Mouse (Mus musculus): ENCODE measurements around the gene Slc3a1. TPM values are rescaled to one million over a fixed set of nuclear protein-coding genes. Genes with fewer than 3 reads are reported as not detected.
A peak's percentile ranks its signal among the peaks of the same experiment; 100 is the strongest.

Gene Slc3a1
- polyA plus RNA-seq, 1 experiment from 2014 or later = 0.09 TPM

DNA sequence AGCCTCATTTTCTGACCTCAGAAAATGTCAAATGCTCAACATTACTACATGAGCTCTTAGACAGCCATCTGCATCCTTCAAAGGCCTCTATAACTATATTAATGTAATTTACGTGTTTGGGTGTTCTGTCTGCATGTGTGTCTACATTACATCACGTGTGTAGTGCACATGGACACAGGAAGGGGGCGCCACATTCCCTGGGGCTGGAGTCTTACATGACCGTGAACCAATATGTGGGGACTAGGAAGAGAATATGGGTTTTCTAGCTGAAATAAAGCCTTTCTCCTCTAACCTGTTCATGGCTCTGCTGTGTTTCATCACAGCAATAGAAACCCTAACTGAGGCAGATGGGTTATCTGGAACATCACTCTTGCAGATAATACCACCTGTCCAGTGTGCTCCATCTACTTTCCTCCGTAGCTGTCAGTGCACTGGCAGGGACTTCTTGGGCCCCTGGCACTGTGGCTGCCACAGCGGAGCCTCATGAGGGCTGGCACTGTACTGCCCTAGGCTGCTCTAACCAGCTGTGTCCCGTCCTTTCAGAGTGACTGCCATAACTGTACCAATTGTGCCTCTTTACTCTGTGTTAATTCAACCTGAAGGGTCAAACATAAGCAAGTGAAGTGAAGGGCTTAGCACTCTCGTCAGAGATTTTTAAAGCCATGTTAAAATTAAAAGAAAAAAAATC lies 43.1 kb downstream of the Slc3a1 start:
- no peak overlapping the region for H3K9ac ChIP-seq (ENCODE audit: low read depth, low read length)
- peaks cover 45% of the 10 kb centered on the region for H3K36me3 ChIP-seq (ENCODE audit: control insufficient read depth, insufficient read depth, low read length)
- H3K4me3 ChIP-seq (ENCODE audit: low read length) = no peak overlapping the region
- H3K9me3 ChIP-seq (ENCODE audit: control insufficient read depth, low read length) = no peaks in the 10 kb centered on the region
- no peak overlapping the region for H3K4me2 ChIP-seq (ENCODE audit: low read length)
- 0 out of 2 replicates have a peak, but pooled peaks have one; percentile 34 for ATAC-seq
- H3K27ac ChIP-seq (ENCODE audit: low read depth, low read length) = no peak overlapping the region
- H3K27me3 ChIP-seq (replicated peaks; ENCODE audit: control insufficient read depth, insufficient read depth, low read length) = no peaks in the 10 kb centered on the region
- 85% methylated on average over 8 of the region's 8 CpGs for WGBS
- no peaks in the 10 kb centered on the region; the same call in none of the 2 replicates for H3K4me1 ChIP-seq (ENCODE audit: control insufficient read depth, insufficient read depth, low read depth, low read length)

DNA sequence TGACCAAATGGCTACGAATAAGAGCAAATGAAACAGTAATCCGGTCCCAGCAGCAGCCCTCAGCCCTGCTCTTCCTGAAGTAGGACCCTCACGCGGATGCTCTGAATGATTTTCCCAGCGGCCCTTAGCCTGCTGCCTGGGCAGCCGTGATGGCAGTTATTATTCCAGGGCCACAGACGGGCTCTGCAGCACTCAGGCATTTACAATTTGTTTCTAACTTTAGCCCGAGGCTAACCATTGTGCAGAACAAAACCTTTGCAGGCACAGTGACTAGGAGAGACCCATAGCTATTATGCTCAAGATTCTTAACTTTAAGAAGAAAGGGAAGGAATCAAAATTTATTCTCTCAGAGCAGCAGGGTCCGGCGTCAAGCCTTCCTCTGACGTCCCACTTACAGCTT lies 44.2 kb downstream of the Slc3a1 start:
- Histone ChIP-seq H3K27me3 (replicated peaks; ENCODE audit: control insufficient read depth, insufficient read depth, low read length) (no peaks in the 10 kb centered on the region), H3K9me3 (ENCODE audit: control insufficient read depth, low read length) (no peaks in the 10 kb centered on the region), H3K9ac (ENCODE audit: low read depth, low read length) (no peak overlapping the region), H3K4me2 (ENCODE audit: low read length) (no peak overlapping the region), H3K4me1 (ENCODE audit: control insufficient read depth, insufficient read depth, low read depth, low read length) (no peaks in the 10 kb centered on the region; the same call in none of the 2 replicates), H3K4me3 (ENCODE audit: low read length) (no peak overlapping the region), H3K36me3 (ENCODE audit: control insufficient read depth, insufficient read depth, low read length) (peaks cover 46% of the 10 kb centered on the region), H3K27ac (ENCODE audit: low read depth, low read length) (no peak overlapping the region)
- 33% methylated on average over 11 of the region's 11 CpGs for WGBS
- peak; percentile 6; the same call in 1 of the 2 replicates for ATAC-seq

DNA sequence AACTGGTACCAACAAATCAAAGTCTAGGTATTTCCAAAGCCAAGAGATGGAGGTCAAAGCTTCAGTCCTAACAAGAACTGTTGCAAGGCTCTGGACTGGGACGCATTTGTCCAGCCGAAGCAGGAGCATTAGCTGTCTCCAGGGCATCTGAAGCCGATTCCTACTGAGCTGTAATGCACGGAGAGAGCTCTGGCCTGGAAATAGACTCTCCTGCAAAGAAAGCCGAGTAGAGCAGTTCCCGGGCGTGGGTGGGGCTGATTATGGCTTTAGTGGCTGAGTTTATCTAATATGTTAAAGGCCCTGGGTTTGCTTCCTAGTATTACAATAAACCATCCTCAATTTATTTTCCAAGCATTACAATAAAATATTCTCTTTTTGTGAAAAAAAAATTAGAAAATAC lies 45.0 kb downstream of the Slc3a1 start:
- Histone ChIP-seq H3K4me1 (ENCODE audit: control insufficient read depth, insufficient read depth, low read depth, low read length) (no peaks in the 10 kb centered on the region; the same call in none of the 2 replicates), H3K27me3 (replicated peaks; ENCODE audit: control insufficient read depth, insufficient read depth, low read length) (no peaks in the 10 kb centered on the region), H3K9me3 (ENCODE audit: control insufficient read depth, low read length) (no peaks in the 10 kb centered on the region), H3K9ac (ENCODE audit: low read depth, low read length) (no peak overlapping the region), H3K36me3 (ENCODE audit: control insufficient read depth, insufficient read depth, low read length) (peaks cover 50% of the 10 kb centered on the region), H3K4me2 (ENCODE audit: low read length) (no peak overlapping the region), H3K27ac (ENCODE audit: low read depth, low read length) (no peak overlapping the region), H3K4me3 (ENCODE audit: low read length) (no peak overlapping the region)
- no peak for ATAC-seq
- 54% methylated on average over 7 of the region's 7 CpGs for WGBS

DNA sequence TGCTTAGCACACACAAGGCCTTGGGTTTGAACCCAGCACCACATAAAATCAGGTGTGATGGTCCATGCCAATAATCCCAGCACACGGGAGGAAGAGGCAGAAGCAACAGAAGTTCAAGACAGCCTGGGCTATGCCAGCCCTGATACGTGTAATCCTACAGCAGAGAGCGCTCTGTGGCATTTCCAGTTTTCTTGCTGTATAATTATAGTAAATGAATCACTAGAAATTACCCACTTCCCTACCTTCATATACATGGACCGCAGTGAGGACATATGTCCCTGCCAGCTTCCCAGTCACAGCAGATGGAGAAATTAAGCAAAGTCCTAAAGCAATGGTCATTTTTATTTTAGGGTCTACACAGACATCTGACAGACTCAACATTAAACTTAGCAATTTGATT lies 45.9 kb downstream of the Slc3a1 start:
- WGBS = 92% methylated on average over 4 of the region's 4 CpGs
- no peak overlapping the region for H3K9ac ChIP-seq (ENCODE audit: low read depth, low read length)
- no peak overlapping the region for H3K4me3 ChIP-seq (ENCODE audit: low read length)
- no peak for ATAC-seq
- no peaks in the 10 kb centered on the region; the same call in none of the 2 replicates for H3K4me1 ChIP-seq (ENCODE audit: control insufficient read depth, insufficient read depth, low read depth, low read length)
- no peaks in the 10 kb centered on the region for H3K9me3 ChIP-seq (ENCODE audit: control insufficient read depth, low read length)
- H3K27ac ChIP-seq (ENCODE audit: low read depth, low read length) = no peak overlapping the region
- no peak overlapping the region for H3K4me2 ChIP-seq (ENCODE audit: low read length)
- H3K27me3 ChIP-seq (replicated peaks; ENCODE audit: control insufficient read depth, insufficient read depth, low read length) = no peaks in the 10 kb centered on the region
- H3K36me3 ChIP-seq (ENCODE audit: control insufficient read depth, insufficient read depth, low read length) = peaks cover 47% of the 10 kb centered on the region

DNA sequence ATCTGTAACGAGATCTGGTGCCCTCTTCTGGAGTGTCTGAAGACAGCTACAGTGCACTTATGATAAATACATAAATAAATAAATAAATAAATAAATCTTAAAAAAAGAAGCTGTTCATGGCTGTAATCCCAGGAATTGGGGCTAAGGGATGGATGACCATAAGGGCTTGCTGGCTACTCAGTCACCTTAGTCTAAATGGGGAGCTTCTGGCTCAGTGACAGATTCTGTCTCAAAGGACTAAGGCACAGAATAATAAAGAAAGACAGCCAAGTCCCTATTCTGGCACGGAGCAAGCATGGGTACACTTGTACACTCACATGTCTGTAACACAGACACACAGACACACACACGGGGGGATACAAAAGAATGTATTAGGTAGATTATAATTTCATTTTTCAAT lies 51.1 kb downstream of the Slc3a1 start:
- H3K36me3 ChIP-seq (ENCODE audit: control insufficient read depth, insufficient read depth, low read length) = peaks cover 30% of the 10 kb centered on the region
- no peak overlapping the region for H3K4me3 ChIP-seq (ENCODE audit: low read length)
- no peak overlapping the region for H3K9ac ChIP-seq (ENCODE audit: low read depth, low read length)
- WGBS = 84% methylated on average over 3 of the region's 3 CpGs
- no peak for ATAC-seq
- H3K4me1 ChIP-seq (ENCODE audit: control insufficient read depth, insufficient read depth, low read depth, low read length) = no peaks in the 10 kb centered on the region
- H3K9me3 ChIP-seq (ENCODE audit: control insufficient read depth, low read length) = no peaks in the 10 kb centered on the region
- H3K27me3 ChIP-seq (replicated peaks; ENCODE audit: control insufficient read depth, insufficient read depth, low read length) = no peaks in the 10 kb centered on the region
- H3K4me2 ChIP-seq (ENCODE audit: low read length) = no peak overlapping the region
- H3K27ac ChIP-seq (ENCODE audit: low read depth, low read length) = no peak overlapping the region

DNA sequence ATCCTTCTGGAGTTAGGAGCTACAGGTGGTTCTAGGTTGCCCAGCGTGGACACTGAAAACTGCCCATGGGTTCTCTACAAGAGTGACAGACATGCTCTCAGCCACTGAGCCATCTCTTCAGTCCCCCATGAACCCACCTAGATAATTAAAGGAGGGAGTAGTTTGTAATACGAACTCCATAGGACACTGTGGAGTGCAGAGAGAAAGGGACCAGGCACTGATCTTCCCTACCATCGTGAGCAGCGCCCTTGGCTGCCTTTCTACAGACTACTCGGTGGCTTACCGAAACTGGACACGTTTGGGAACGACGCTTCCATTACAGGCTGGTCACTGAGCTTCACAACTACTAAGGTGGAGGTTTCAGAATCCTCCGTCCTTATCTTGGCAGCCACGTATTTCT lies 52.6 kb downstream of the Slc3a1 start:
- H3K4me1 ChIP-seq (ENCODE audit: control insufficient read depth, insufficient read depth, low read depth, low read length) = no peaks in the 10 kb centered on the region
- H3K36me3 ChIP-seq (ENCODE audit: control insufficient read depth, insufficient read depth, low read length) = peaks cover 29% of the 10 kb centered on the region
- ATAC-seq = no peak
- no peak overlapping the region for H3K4me2 ChIP-seq (ENCODE audit: low read length)
- H3K4me3 ChIP-seq (ENCODE audit: low read length) = no peak overlapping the region
- no peaks in the 10 kb centered on the region for H3K9me3 ChIP-seq (ENCODE audit: control insufficient read depth, low read length)
- no peak overlapping the region for H3K9ac ChIP-seq (ENCODE audit: low read depth, low read length)
- no peaks in the 10 kb centered on the region for H3K27me3 ChIP-seq (replicated peaks; ENCODE audit: control insufficient read depth, insufficient read depth, low read length)
- no peak overlapping the region for H3K27ac ChIP-seq (ENCODE audit: low read depth, low read length)
- 94% methylated on average over 11 of the region's 11 CpGs for WGBS

DNA sequence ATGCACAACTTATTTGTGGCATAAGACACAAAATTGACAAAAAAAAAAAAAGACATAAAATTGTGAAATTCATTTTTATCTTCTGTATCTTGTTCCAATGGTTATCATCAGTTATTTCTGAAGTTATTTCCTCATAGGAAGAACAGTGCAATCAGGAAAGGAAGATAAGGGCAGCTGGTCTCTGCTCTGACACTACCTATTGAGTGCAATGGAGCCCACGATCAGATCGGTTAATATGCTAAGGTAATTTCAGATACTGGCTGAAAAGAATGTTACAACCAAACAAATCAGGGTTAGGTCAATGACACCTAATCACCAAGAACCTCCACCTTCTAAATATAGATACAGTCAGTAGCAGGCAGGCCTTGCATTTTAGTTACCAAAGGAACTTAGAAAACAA lies 57.2 kb downstream of the Slc3a1 start:
- H3K27me3 ChIP-seq (replicated peaks; ENCODE audit: control insufficient read depth, insufficient read depth, low read length) = no peaks in the 10 kb centered on the region
- no peak for ATAC-seq
- H3K27ac ChIP-seq (ENCODE audit: low read depth, low read length) = no peak overlapping the region
- no peak overlapping the region for H3K4me3 ChIP-seq (ENCODE audit: low read length)
- peaks cover 13% of the 10 kb centered on the region for H3K4me1 ChIP-seq (ENCODE audit: control insufficient read depth, insufficient read depth, low read depth, low read length)
- no peak overlapping the region for H3K9ac ChIP-seq (ENCODE audit: low read depth, low read length)
- peaks cover 8% of the 10 kb centered on the region; the same call in 1 of the 2 replicates for H3K36me3 ChIP-seq (ENCODE audit: control insufficient read depth, insufficient read depth, low read length)
- WGBS = 93% methylated on average over 2 of the region's 2 CpGs
- no peaks in the 10 kb centered on the region for H3K9me3 ChIP-seq (ENCODE audit: control insufficient read depth, low read length)
- no peak overlapping the region for H3K4me2 ChIP-seq (ENCODE audit: low read length)

DNA sequence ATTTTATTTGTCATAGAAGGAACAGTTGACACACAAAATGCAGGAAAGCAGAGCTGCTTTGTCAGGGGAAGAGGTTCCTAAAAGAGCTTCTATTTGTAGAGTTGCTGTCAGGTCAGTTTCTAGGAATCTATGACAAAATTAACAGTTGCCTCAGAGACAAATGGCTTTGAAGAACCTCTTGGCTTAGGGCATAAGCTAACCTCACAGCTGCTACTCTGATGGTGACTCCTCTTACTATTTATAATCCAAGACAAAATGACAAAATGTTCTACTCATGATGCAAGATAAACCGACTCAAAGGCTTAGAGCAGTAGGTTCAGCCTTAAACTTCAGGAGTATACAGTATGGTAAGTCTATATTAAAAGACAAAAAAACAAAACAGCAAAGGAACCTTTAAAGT lies 58.3 kb downstream of the Slc3a1 start:
- Histone ChIP-seq H3K9ac (ENCODE audit: low read depth, low read length) (no peak overlapping the region), H3K9me3 (ENCODE audit: control insufficient read depth, low read length) (no peaks in the 10 kb centered on the region), H3K27ac (ENCODE audit: low read depth, low read length) (no peak overlapping the region), H3K36me3 (ENCODE audit: control insufficient read depth, insufficient read depth, low read length) (0 out of 2 replicates have a peak, but pooled peaks cover 2% of the 10 kb centered on the region), H3K4me2 (ENCODE audit: low read length) (no peak overlapping the region), H3K4me1 (ENCODE audit: control insufficient read depth, insufficient read depth, low read depth, low read length) (peaks cover 16% of the 10 kb centered on the region), H3K4me3 (ENCODE audit: low read length) (no peak overlapping the region), H3K27me3 (replicated peaks; ENCODE audit: control insufficient read depth, insufficient read depth, low read length) (no peaks in the 10 kb centered on the region)
- WGBS = 93% methylated on average over 1 of the region's 1 CpGs
- ATAC-seq = no peak

DNA sequence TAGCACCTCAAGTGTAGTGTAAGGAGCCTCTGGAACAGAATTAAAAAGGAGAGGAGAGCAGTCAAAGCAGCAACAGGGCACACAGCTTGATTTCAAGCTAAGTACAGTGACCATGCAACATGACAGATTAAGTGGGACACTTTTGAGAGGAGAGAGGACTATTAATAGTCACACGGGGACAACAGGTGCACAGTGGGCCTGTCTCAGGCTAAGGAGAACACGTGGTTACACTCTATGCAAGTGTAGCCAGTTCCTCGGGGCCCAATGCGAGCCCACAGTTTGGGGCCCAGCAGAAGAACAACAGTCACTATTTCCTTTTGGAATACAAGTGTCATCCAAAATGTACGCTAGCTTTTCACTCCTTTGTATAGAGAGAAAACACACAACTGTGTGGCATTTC lies 59.4 kb downstream of the Slc3a1 start:
- Histone ChIP-seq H3K9me3 (ENCODE audit: control insufficient read depth, low read length) (no peaks in the 10 kb centered on the region), H3K4me2 (ENCODE audit: low read length) (no peak overlapping the region), H3K4me1 (ENCODE audit: control insufficient read depth, insufficient read depth, low read depth, low read length) (peaks cover 18% of the 10 kb centered on the region), H3K9ac (ENCODE audit: low read depth, low read length) (no peak overlapping the region), H3K27ac (ENCODE audit: low read depth, low read length) (no peak overlapping the region), H3K4me3 (ENCODE audit: low read length) (no peak overlapping the region), H3K36me3 (ENCODE audit: control insufficient read depth, insufficient read depth, low read length) (0 out of 2 replicates have a peak, but pooled peaks cover 2% of the 10 kb centered on the region), H3K27me3 (replicated peaks; ENCODE audit: control insufficient read depth, insufficient read depth, low read length) (no peaks in the 10 kb centered on the region)
- no peak for ATAC-seq
- 87% methylated on average over 5 of the region's 5 CpGs for WGBS

Data from hindbrain, embryonic 16.5 days (tissue).